Mouse (Mus musculus) liver, embryonic 14.5 days (tissue): ENCODE measurements around the gene Akap10.

Experiments used
- CTCF ChIP-seq: IDR thresholded peaks from 2 replicates; pipeline ENCODE4 v1.5.1; 2016; ENCODE audit warnings: antibody characterized with exemption, low read depth, control low read depth
- EP300 ChIP-seq: IDR thresholded peaks from 2 replicates; pipeline ENCODE4 v1.6.1; 2016; ENCODE audit warnings: antibody characterized with exemption, low read depth

GRCm38 (mm10) chr11:61839182-61839581, 90.9 kb downstream of the Akap10 start:
- TF ChIP-seq CTCF (no peak), EP300 (no peak)
